Mouse (Mus musculus) kidney, embryonic 16.5 days (tissue): ENCODE data around the gene Ddit4. TPM values are rescaled to one million over a fixed set of nuclear protein-coding genes. Genes with fewer than 3 reads are reported as not detected.
A peak's percentile ranks its signal among the peaks of the same experiment; 100 is the strongest.

Source experiments
- ATAC-seq: fragments of 200-750 bp; cut with Nextera tagmentation; 2 replicates; pipeline ENCODE4 v1.8.0; 2017; ENCODE audit warnings: moderate TSS enrichment; ENCODE audit not compliant: low FRiP score, low TSS enrichment
- H3K27ac ChIP-seq: fragments of 300-500 bp; sonication (generic); 2 replicates; pipeline ENCODE4 v1.5.1; 2014; ENCODE audit warnings: low read length
- H3K27me3 ChIP-seq: fragments of 300-500 bp; sonication (generic); 2 replicates; pipeline ENCODE4 v1.6.1; 2014; ENCODE audit warnings: low read length, control low read depth, mixed read lengths; ENCODE audit not compliant: insufficient read depth
- H3K36me3 ChIP-seq: fragments of 300-500 bp; sonication (generic); 2 replicates; pipeline ENCODE4 v1.6.1; 2014; ENCODE audit warnings: low read length, control low read depth, mixed read lengths; ENCODE audit not compliant: insufficient read depth
- H3K4me1 ChIP-seq: fragments of 300-500 bp; sonication (generic); 2 replicates; pipeline ENCODE4 v1.6.1; 2014; ENCODE audit warnings: low read length, control low read depth, mixed read lengths; ENCODE audit not compliant: insufficient read depth
- H3K4me2 ChIP-seq: fragments of 300-500 bp; sonication (generic); replicated peaks from 2 replicates; pipeline ENCODE4 v1.6.1; 2014; ENCODE audit warnings: low read depth, low read length
- H3K4me3 ChIP-seq: fragments of 300-500 bp; sonication (generic); 2 replicates; pipeline ENCODE4 v1.5.1; 2014; ENCODE audit warnings: mild to moderate bottlenecking, low read length
- H3K9ac ChIP-seq: fragments of 300-500 bp; sonication (generic); replicated peaks from 2 replicates; pipeline ENCODE4 v1.6.1; 2014; ENCODE audit warnings: low read length
- H3K9me3 ChIP-seq: fragments of 300-500 bp; sonication (generic); 2 replicates; pipeline ENCODE4 v1.6.1; 2016; ENCODE audit warnings: low read length, control low read depth
- WGBS: fragments of 180-500 bp; shearing (Covaris S2); extraction: QIAGEN DNeasy Blood & Tissue Kit; methylation state at CpG from one replicate; pipeline ENCODE4 v1.1.7; 2014; 5-methylcytosine and 5-hydroxymethylcytosine counted together
- polyA plus RNA-seq: library from polyadenylated mRNA; unstranded; fragments of >200 nt; fragmentation: Nextera tagmentation; extraction: Ambion mirVana; gene quantifications from 2 replicates; pipeline ENCODE4 v1.2.1, GENCODE M21; 2015

Ddit4 gene
- polyA plus RNA-seq, 1 experiment from 2014 or later = 31.9 TPM

DNA sequence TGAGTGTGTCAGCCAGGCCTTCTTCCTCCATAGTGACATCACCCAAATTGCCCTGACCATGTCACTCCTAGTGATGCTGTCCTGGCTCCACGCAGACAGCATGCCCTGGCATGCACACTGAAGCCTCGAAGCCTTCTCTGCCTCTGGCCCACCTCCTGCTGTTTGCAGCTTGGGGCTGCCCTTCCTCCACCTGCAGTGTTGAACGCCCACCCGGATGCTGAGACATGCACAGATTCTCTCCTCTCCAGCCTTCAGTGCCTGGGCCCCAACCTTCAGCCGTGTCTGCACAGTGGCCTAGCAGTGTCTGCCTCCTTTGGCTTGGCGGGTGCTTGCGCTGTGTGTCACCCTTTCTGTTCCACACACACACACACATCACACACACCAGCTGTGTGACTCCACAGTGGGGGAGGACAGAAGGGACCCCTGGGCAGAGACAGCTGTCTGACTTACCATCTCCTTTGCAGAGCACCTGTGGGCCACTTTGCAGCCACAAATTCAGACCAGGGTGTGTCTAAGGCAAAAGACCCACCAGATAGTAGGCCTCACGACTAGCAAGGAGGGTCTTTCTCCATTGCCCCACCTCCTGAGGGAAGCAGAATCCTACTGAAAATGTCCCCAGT is 49.5 kb downstream of the Ddit4 start:
- WGBS = 77% methylated on average over 8 of the region's 8 CpGs
- Histone ChIP-seq H3K27ac (no peak overlapping the region), H3K9me3 (no peaks in the 10 kb centered on the region), H3K36me3 (no peaks in the 10 kb centered on the region), H3K4me3 (no peak overlapping the region), H3K9ac (no peak overlapping the region), H3K4me1 (peaks cover 55% of the 10 kb centered on the region), H3K27me3 (no peaks in the 10 kb centered on the region), H3K4me2 (no peak overlapping the region)
- no peak for ATAC-seq

- ATAC-seq = no peak
- H3K4me1 ChIP-seq = peaks cover 60% of the 10 kb centered on the region
- H3K9me3 ChIP-seq = no peaks in the 10 kb centered on the region
- 93% methylated on average over 1 of the region's 1 CpGs for WGBS
- H3K27ac ChIP-seq = no peak overlapping the region
- peaks cover 3% of the 10 kb centered on the region; the same call in 1 of the 2 replicates for H3K36me3 ChIP-seq
- H3K9ac ChIP-seq = no peak overlapping the region
- H3K4me2 ChIP-seq = no peak overlapping the region
- H3K27me3 ChIP-seq = no peaks in the 10 kb centered on the region
- H3K4me3 ChIP-seq = no peak overlapping the region
Measured at GRCm38 (mm10) chr10:59901463-59901862, 50.2 kb downstream of the Ddit4 start.

DNA sequence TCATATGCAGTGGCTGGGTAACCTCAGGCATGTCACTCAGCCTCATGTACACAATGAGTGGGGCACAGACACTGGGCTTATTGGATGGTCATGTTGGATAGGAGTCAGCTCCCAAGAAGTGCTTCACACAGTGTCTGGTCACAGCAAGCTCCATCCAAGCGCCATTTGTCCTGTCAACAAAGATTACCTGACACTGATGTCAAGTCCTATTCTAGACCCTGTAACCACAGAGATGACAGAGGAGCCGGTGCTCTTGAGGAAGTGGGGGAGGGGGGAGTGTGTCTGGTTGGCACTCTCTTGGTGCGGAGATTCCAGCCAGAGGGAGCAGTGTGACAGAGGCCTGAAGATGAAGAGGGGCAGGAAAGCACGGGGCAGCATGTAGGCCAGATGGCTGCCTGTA is 50.7 kb downstream of the Ddit4 start:
- H3K27me3 ChIP-seq = no peaks in the 10 kb centered on the region
- no peak overlapping the region for H3K4me3 ChIP-seq
- 54% methylated on average over 4 of the region's 4 CpGs for WGBS
- no peaks in the 10 kb centered on the region for H3K9me3 ChIP-seq
- H3K4me2 ChIP-seq = no peak overlapping the region
- no peak overlapping the region for H3K9ac ChIP-seq
- peaks cover 60% of the 10 kb centered on the region for H3K4me1 ChIP-seq
- H3K36me3 ChIP-seq = peaks cover 8% of the 10 kb centered on the region
- ATAC-seq = no peak
- H3K27ac ChIP-seq = peak overlapping the region; percentile 99; the same call in 1 of the 2 replicates

DNA sequence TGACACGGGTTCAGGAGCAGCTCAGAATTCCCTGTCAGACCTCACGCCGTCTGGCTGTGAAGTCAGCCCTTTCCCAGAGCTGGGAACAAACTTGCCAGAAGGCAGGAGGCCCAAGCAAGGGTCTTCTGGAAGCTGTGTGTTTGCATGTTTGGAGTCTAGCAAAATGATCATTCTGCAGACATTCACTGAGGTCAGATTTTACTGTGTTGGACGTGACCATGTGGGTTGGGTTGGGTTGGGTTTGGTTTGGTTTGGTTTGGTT is 51.5 kb downstream of the Ddit4 start:
- no peak for ATAC-seq
- peaks cover 17% of the 10 kb centered on the region for H3K36me3 ChIP-seq
- H3K27ac ChIP-seq = peak overlapping the region; percentile 99
- H3K27me3 ChIP-seq = no peaks in the 10 kb centered on the region
- 0 out of 2 replicates have a peak overlapping the region, but pooled peaks have one; percentile 15 for H3K4me2 ChIP-seq
- no peaks in the 10 kb centered on the region for H3K9me3 ChIP-seq
- H3K4me3 ChIP-seq = no peak overlapping the region
- H3K4me1 ChIP-seq = peaks cover 61% of the 10 kb centered on the region
- peak overlapping the region; percentile 56 for H3K9ac ChIP-seq
- 23% methylated on average over 4 of the region's 4 CpGs for WGBS

Other genes with a start within 250 kb of the Ddit4 start
- gene Micu1, start 249.4 kb downstream of the Ddit4 start, polyA plus RNA-seq = 86.2 and 93.0 TPM in 2 replicates
- 30.1 and 32.9 TPM in 2 replicates for gene Dnajb12, start 72.3 kb downstream of the Ddit4 start, polyA plus RNA-seq
- 56.3 and 58.0 TPM in 2 replicates for gene Ascc1, start 51.0 kb upstream of the Ddit4 start, polyA plus RNA-seq
- gene Anapc16, start 51.3 kb upstream of the Ddit4 start, polyA plus RNA-seq = 93.6 and 95.2 TPM in 2 replicates
- 47.1 and 56.8 TPM in 2 replicates for gene Spock2, start 154.4 kb upstream of the Ddit4 start, polyA plus RNA-seq